Mouse (Mus musculus) cerebellum, adult 11 months (tissue): Measurements from ENCODE around the gene Aqr.

ENCODE experiments used
- DNase-seq: peaks from one replicate; pipeline ENCODE4 v3.0.0; 2022

Gene Aqr

DNA sequence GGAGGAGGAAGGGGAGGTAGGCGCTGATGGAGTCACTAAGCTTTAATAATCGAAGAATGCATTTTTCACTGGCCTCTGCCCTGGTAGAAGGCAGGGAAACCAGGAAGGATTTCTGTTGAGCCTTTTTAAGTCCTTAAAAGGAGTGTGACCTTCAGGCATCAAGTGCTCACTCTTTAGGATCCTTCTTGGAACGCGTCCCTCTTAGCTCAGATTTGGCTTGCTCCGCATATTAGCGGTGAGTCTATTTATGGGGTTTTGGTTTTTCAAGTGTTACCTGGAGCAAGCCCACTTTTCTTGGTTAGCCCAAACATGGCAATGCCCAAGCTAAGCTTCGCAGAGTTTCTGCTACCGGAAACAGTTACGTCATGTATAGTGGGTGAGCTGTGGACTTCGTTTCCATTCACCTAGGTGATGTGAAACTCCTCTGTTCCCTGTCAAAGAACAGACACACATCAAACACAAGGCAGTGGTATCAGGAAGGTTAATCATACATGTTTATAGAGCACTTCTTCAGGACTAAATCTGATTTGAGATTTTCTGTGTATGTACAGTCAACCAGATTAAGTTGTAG, 128.5 kb downstream of the Aqr start:
- DNase-seq, result no peak

DNA sequence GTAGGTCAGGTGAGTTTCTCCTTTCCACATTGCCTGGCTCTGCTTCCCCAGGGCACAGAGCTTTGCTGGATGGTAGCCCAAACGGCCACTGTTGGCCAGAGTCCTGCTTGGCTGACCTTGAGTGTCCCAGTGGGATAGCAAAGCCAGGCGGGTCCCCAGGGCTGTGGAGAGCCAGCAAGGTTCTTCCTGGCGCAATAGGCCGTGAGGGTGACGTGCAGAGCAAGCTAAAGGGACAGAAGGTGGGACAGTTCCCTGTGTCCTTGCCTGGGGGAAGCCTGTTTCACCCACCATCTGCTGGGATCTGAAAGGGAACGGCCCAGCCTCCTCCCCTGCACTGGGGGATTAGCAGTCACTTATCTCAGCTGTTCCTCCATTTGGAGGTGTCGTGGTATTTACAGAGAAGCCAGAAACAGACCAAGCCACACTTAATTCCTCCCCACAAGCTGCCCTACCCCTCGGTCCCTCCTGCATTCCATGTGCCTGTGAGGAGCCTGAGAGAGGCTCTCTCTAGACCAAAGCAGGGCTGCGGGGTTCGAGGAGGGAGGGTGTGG, 129.4 kb downstream of the Aqr start:
- DNase-seq, result peak; percentile 55

DNA sequence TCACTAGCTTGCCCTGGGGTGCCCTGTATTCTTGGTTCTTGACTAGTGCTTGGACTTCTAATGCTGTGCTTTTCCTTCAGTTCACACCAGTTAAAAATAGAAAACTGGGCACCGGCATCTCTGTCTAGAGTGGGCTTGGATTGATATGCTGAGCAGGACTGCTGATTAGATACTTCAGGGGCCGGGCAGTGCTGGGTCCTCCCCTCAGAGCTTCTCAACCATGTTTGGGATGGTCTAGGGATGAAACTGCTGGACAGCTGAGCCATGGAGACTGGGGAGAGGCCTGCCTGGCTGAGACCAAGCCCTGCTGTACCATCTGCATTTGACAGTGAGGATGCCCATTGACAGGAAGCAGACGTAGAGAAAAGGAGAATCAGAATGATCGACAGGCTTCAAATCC, 132.7 kb downstream of the Aqr start:
- no peak for DNase-seq

DNA sequence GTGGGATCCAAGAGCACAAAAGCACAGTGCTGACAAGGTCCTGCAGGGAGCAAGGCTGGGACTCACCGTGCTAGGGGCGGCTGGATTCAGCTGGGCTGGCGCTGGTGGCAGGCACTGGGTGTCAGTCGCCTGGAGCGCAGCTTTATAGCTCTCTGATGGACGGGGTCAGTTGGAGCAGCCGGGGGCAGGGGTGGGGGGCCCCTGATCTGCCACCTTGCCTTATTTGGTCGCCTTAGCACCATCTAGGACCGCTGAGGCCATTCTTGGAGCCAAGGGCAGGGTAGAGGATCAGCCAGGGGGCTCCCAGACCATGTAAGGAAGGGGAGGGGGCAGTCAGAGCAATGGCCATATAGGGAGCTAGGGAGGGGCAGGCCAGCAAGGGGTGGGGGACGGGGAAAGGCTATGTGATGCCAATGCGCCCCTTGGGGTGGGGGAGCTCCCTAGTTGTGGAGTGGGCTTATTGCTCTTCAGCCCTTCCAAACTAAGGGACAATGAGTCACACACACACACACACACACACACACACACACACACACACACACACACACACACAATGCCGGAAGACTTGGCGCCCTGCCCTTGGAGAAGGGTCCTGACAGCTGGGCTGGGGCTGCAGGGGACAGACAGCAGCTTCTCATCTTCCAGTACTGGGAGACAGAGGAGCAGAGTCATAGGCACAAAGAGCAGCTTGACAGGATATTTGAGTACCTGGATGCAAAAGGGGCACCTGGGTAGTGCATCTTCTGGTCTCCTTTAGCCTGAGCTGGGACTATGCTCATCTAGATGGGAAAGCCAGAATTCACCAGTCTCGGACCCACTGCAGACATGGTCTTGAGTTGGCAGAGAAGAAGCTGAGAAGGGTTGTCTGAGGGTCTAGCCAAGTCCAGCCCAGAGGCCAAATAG, 133.9 kb downstream of the Aqr start, which contains the start of gene Actc1:
Gene Actc1, minus strand, starts transcription at position 853 of the 903 bp plus-strand sequence.
- no peak for DNase-seq

DNA sequence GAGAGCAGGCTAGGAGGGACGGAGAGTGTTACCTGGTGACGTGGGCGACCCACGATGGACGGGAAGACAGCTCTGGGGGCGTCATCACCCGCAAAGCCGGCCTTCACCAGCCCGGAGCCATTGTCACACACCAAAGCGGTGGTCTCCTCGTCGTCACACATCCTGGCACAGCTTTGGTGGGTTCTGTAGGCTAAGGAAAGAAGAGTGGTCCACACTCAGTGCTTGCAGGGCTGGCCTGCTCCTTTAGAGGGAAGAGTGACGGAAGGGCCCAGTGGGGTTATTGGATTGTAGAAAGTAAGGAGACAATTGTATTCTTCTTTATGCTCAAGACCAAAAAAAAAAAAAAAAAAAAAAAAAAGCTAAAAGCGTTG, 135.0 kb downstream of the Aqr start:
- no peak for DNase-seq
